Mouse (Mus musculus) G1E-ER4 (cell line): ENCODE results near the gene Mmp14. TPM values are rescaled to one million over a fixed set of nuclear protein-coding genes. Genes with fewer than 3 reads are reported as not detected.

Experiments used
- GATA1 ChIP-seq: IDR thresholded peaks from one replicate; pipeline ENCODE4 v1.8.0; 2012; ENCODE audit warnings: low read length, inconsistent platforms
- polyA plus RNA-seq: library from polyadenylated mRNA; stranded (reverse); fragments of >175 nt; gene quantifications from 2 replicates; pipeline ENCODE4 v1.2.3, GENCODE M21; 2012

Mmp14 gene
- polyA plus RNA-seq: 151 and 178 TPM in 2 replicates

GRCm38 (mm10) chr14:54431334-54432077 lies at the start of gene Mmp14:
Gene Mmp14 (plus strand): TSS chr14:54431612.
- no peak for TF ChIP-seq GATA1

- TF ChIP-seq GATA1: no peak
Observed at GRCm38 (mm10) chr14:54381816-54382215, 49.6 kb upstream of the Mmp14 start.

- TF ChIP-seq GATA1: no peak
Observed at GRCm38 (mm10) chr14:54382641-54383040, 48.8 kb upstream of the Mmp14 start.

- TF ChIP-seq GATA1: no peak
Observed at GRCm38 (mm10) chr14:54383355-54383771, 48.0 kb upstream of the Mmp14 start.

GRCm38 (mm10) chr14:54384396-54384795 lies 47.0 kb upstream of the Mmp14 start:
- no peak for TF ChIP-seq GATA1

- no peak for TF ChIP-seq GATA1
Observed at GRCm38 (mm10) chr14:54385968-54386618, 45.3 kb upstream of the Mmp14 start.

GRCm38 (mm10) chr14:54387546-54387945 lies 43.9 kb upstream of the Mmp14 start:
- TF ChIP-seq GATA1: no peak

GRCm38 (mm10) chr14:54390843-54391242 lies 40.6 kb upstream of the Mmp14 start:
- TF ChIP-seq GATA1: no peak

GRCm38 (mm10) chr14:54393794-54394193 lies 37.6 kb upstream of the Mmp14 start:
- no peak for TF ChIP-seq GATA1

GRCm38 (mm10) chr14:54394309-54394708 lies 37.1 kb upstream of the Mmp14 start:
- TF ChIP-seq GATA1: no peak

GRCm38 (mm10) chr14:54396685-54397084 lies 34.7 kb upstream of the Mmp14 start:
- no peak for TF ChIP-seq GATA1

- no peak for TF ChIP-seq GATA1
Observed at GRCm38 (mm10) chr14:54397872-54398527, 33.4 kb upstream of the Mmp14 start.

- no peak for TF ChIP-seq GATA1
Observed at GRCm38 (mm10) chr14:54398528-54398916, 32.9 kb upstream of the Mmp14 start.

GRCm38 (mm10) chr14:54398921-54399382 lies 32.5 kb upstream of the Mmp14 start:
- no peak for TF ChIP-seq GATA1

- TF ChIP-seq GATA1: no peak
Observed at GRCm38 (mm10) chr14:54401723-54402122, 29.7 kb upstream of the Mmp14 start.

GRCm38 (mm10) chr14:54408336-54409056 lies 22.9 kb upstream of the Mmp14 start:
- no peak for TF ChIP-seq GATA1
